Mouse (Mus musculus): ENCODE measurements around the gene Pcyt1a. TPM values are rescaled to one million over a fixed set of nuclear protein-coding genes. Genes with fewer than 3 reads are reported as not detected.

The Pcyt1a gene
- polyA plus RNA-seq, 1 experiment, result 6.2 TPM

- no peaks in the 10 kb centered on the region for H3K27me3 ChIP-seq (ENCODE audit: control insufficient read depth)
- TF ChIP-seq TAL1 (IDR thresholded peaks at IDR 0.05; ENCODE audit: low read length) (no peak), GATA1 (IDR thresholded peaks at IDR 0.05; ENCODE audit: low read length) (no peak)
- peaks cover 34% of the 10 kb centered on the region for H3K36me3 ChIP-seq (ENCODE audit: control insufficient read depth)
- no peaks in the 10 kb centered on the region; the same call in 1 of the 2 replicates for H3K9me3 ChIP-seq (ENCODE audit: control insufficient read depth, low read length)
- H3K4me1 ChIP-seq (ENCODE audit: control insufficient read depth), result peaks cover 98% of the 10 kb centered on the region
- H3K4me3 ChIP-seq (replicated peaks), result peak overlapping the region; percentile 40
Measured at GRCm38 (mm10) chr16:32516006-32516962, 85.6 kb downstream of the Pcyt1a start.

GRCm38 (mm10) chr16:32517785-32518481, 87.2 kb downstream of the Pcyt1a start:
- no peaks in the 10 kb centered on the region for H3K27me3 ChIP-seq (ENCODE audit: control insufficient read depth)
- no peak overlapping the region for H3K4me3 ChIP-seq (replicated peaks)
- H3K9me3 ChIP-seq (ENCODE audit: control insufficient read depth, low read length), result no peaks in the 10 kb centered on the region; the same call in 1 of the 2 replicates
- no peak for TF ChIP-seq TAL1 (IDR thresholded peaks at IDR 0.05; ENCODE audit: low read length)
- TF ChIP-seq GATA1 (IDR thresholded peaks at IDR 0.05; ENCODE audit: low read length), result no peak
- peaks cover 97% of the 10 kb centered on the region for H3K4me1 ChIP-seq (ENCODE audit: control insufficient read depth)
- peaks cover 20% of the 10 kb centered on the region for H3K36me3 ChIP-seq (ENCODE audit: control insufficient read depth)

GRCm38 (mm10) chr16:32519656-32520371, 89.1 kb downstream of the Pcyt1a start:
- no peak for TF ChIP-seq GATA1 (IDR thresholded peaks at IDR 0.05; ENCODE audit: low read length)
- TF ChIP-seq TAL1 (IDR thresholded peaks at IDR 0.05; ENCODE audit: low read length), result no peak
- H3K27me3 ChIP-seq (ENCODE audit: control insufficient read depth), result no peaks in the 10 kb centered on the region
- H3K36me3 ChIP-seq (ENCODE audit: control insufficient read depth), result peaks cover 2% of the 10 kb centered on the region; the same call in 1 of the 2 replicates
- H3K4me3 ChIP-seq (replicated peaks), result peak overlapping the region; percentile 30
- peaks cover 94% of the 10 kb centered on the region for H3K4me1 ChIP-seq (ENCODE audit: control insufficient read depth)
- H3K9me3 ChIP-seq (ENCODE audit: control insufficient read depth, low read length), result no peaks in the 10 kb centered on the region

- TF ChIP-seq TAL1 (IDR thresholded peaks at IDR 0.05; ENCODE audit: low read length), result no peak
- TF ChIP-seq GATA1 (IDR thresholded peaks at IDR 0.05; ENCODE audit: low read length), result no peak
- H3K9me3 ChIP-seq (ENCODE audit: control insufficient read depth, low read length), result no peaks in the 10 kb centered on the region
- H3K4me3 ChIP-seq (replicated peaks), result peak overlapping the region; percentile 30
- H3K4me1 ChIP-seq (ENCODE audit: control insufficient read depth), result peaks cover 91% of the 10 kb centered on the region
- H3K27me3 ChIP-seq (ENCODE audit: control insufficient read depth), result no peaks in the 10 kb centered on the region
- peaks cover 2% of the 10 kb centered on the region; the same call in 1 of the 2 replicates for H3K36me3 ChIP-seq (ENCODE audit: control insufficient read depth)
Measured at GRCm38 (mm10) chr16:32520372-32520748, 89.6 kb downstream of the Pcyt1a start.

- Histone ChIP-seq H3K4me1 (ENCODE audit: control insufficient read depth) (peaks cover 83% of the 10 kb centered on the region), H3K4me3 (replicated peaks) (no peak overlapping the region), H3K36me3 (ENCODE audit: control insufficient read depth) (peaks cover 2% of the 10 kb centered on the region; the same call in 1 of the 2 replicates), H3K27me3 (ENCODE audit: control insufficient read depth) (no peaks in the 10 kb centered on the region), H3K9me3 (ENCODE audit: control insufficient read depth, low read length) (no peaks in the 10 kb centered on the region)
- TF ChIP-seq GATA1 (IDR thresholded peaks at IDR 0.05; ENCODE audit: low read length), result no peak
Measured at GRCm38 (mm10) chr16:32522578-32523194, 92.0 kb downstream of the Pcyt1a start.

GRCm38 (mm10) chr16:32523462-32524243, 92.9 kb downstream of the Pcyt1a start:
- TF ChIP-seq GATA1 (IDR thresholded peaks at IDR 0.05; ENCODE audit: low read length), result no peak
- no peak for TF ChIP-seq TAL1 (IDR thresholded peaks at IDR 0.05; ENCODE audit: low read length)
- Histone ChIP-seq H3K27me3 (ENCODE audit: control insufficient read depth) (no peaks in the 10 kb centered on the region), H3K4me3 (replicated peaks) (no peak overlapping the region), H3K36me3 (ENCODE audit: control insufficient read depth) (peaks cover 2% of the 10 kb centered on the region; the same call in 1 of the 2 replicates), H3K9me3 (ENCODE audit: control insufficient read depth, low read length) (no peaks in the 10 kb centered on the region), H3K4me1 (ENCODE audit: control insufficient read depth) (peaks cover 77% of the 10 kb centered on the region)

GRCm38 (mm10) chr16:32524244-32524615, 93.5 kb downstream of the Pcyt1a start:
- Histone ChIP-seq H3K9me3 (ENCODE audit: control insufficient read depth, low read length) (no peaks in the 10 kb centered on the region), H3K4me1 (ENCODE audit: control insufficient read depth) (peaks cover 76% of the 10 kb centered on the region), H3K4me3 (replicated peaks) (no peak overlapping the region), H3K36me3 (ENCODE audit: control insufficient read depth) (peaks cover 2% of the 10 kb centered on the region; the same call in 1 of the 2 replicates), H3K27me3 (ENCODE audit: control insufficient read depth) (no peaks in the 10 kb centered on the region)
- TF ChIP-seq GATA1 (IDR thresholded peaks at IDR 0.05; ENCODE audit: low read length) (no peak), TAL1 (IDR thresholded peaks at IDR 0.05; ENCODE audit: low read length) (no peak)

Other genes starting within 250 kb of the Pcyt1a start
- gene Fbxo45, start 183.8 kb upstream of the Pcyt1a start, polyA plus RNA-seq (2012), result 0.35 and 0.37 TPM in 2 replicates
- 1.6 and 2.4 TPM in 2 replicates for gene Wdr53, start 183.7 kb upstream of the Pcyt1a start, polyA plus RNA-seq (2012)
- not detected in 2 replicates for gene Smco1, start 159.5 kb upstream of the Pcyt1a start, polyA plus RNA-seq (2012)
- gene Rnf168, start 153.5 kb upstream of the Pcyt1a start, polyA plus RNA-seq (2012), result 0.71 and 0.79 TPM in 2 replicates
- gene Ubxn7, start 98.7 kb upstream of the Pcyt1a start, polyA plus RNA-seq (2012), result 0.14 and 0.39 TPM in 2 replicates
- gene Tm4sf19, start 30.4 kb upstream of the Pcyt1a start, polyA plus RNA-seq (2012), result not detected in 2 replicates
- gene Tctex1d2, start 11.2 kb upstream of the Pcyt1a start, polyA plus RNA-seq (2012), result 0.05 TPM in 1 of 2 replicates, not detected in the other
- gene Slc51a, start 57.0 kb downstream of the Pcyt1a start, polyA plus RNA-seq (2012), result not detected in 2 replicates
- not detected in 2 replicates for gene Zdhhc19, start 65.3 kb downstream of the Pcyt1a start, polyA plus RNA-seq (2012)
- 5.4 and 6.9 TPM in 2 replicates for gene Tfrc, start 178.0 kb downstream of the Pcyt1a start, polyA plus RNA-seq (2012)
- 59.1 and 61.6 TPM in 2 replicates for gene Tnk2, start 213.0 kb downstream of the Pcyt1a start, polyA plus RNA-seq (2012)

Data from erythroblast, embryonic 14.5 days (primary cell).